Mouse (Mus musculus) ovary, postnatal 10 days (tissue): Measurements from ENCODE around the gene Lrrc20.
A peak's percentile ranks its signal among the peaks of the same experiment; 100 is the strongest.

Experiments used
- DNase-seq: peaks from one replicate; pipeline ENCODE4 v3.0.0; 2022; ENCODE audit warnings: low spot score

Lrrc20 gene

DNA sequence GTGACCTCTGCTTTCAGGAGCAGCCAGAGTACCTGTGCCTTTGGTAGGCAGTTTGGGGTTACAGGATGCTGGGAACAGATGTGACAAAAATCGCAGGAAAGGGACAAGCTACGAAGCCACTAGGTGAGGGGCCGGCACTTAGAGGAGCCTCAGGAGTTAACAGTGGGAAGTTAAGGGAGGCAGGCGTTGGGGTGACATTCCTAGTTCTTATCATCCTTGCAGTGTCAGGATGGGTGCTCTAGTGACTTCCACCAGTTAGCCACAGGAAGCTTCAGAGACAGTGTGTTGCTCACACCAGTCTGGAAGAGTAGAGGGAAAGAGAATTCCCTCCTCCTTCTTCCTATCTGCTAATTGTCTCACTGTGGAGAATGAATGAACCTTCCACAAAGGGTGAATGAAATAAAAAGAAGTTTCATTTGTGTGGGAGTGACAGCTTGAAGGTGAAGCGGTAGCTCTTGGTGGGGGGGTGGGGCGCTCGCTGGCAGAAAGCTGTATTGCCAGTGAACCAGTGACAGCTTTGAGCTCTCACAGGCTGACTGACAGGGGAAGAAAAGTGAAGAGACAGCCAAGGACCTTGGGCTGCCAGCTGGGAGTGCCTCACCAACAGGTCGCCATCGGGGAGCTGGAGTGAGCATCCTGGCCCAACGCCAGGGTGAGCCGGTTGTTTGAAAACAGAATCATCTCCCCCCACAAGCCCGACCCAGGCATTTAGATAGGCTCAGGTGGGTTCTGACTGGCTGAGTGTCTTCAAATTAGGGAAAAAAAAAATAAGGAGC is 41.9 kb downstream of the Lrrc20 start:
- DNase-seq = no peak

GRCm38 (mm10) chr10:61518320-61518719 is 42.7 kb downstream of the Lrrc20 start:
- DNase-seq = no peak

DNA sequence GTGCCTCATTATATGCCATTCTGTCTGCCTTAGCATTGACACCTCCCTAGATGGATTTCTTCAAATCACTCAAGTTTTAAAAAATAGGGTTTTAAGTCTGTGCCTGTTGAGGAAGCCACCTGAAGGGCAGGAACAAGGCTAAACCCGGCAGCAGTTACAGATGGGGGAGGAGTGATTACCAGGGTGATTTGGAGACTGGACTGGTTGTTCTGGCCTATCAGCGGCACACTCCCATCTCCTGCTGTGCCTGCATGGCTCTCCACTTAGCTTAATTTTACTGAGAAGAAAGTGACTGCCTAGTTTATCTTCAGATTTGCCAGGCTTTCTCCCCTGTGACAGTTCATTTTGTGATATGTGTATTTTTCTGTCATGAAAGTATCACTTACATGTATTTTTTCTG is 43.9 kb downstream of the Lrrc20 start:
- no peak for DNase-seq

GRCm38 (mm10) chr10:61520714-61521113 is 45.1 kb downstream of the Lrrc20 start:
- DNase-seq = no peak

- DNase-seq = no peak
Observed at GRCm38 (mm10) chr10:61530936-61531335, 55.3 kb downstream of the Lrrc20 start.

DNA sequence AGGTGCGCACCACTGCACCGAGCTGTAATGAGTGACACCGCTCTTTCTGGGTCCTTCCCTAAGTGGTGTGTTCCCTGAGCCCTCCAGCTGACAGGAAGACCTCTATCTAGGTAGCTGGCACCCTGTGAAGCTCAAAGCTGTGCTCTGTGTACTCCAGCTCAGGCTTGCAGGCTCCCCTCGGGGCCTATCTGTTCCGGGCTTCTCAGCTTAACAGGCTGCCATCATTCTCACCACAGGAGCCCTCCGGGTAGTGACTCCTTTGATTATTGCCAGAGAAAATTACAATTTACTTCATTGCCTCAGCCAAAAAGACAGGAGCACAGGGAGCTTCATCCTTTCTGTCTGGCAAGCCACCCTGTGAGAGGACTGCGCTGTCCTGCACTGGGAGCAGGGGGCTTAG is 57.7 kb downstream of the Lrrc20 start:
- DNase-seq = no peak

DNA sequence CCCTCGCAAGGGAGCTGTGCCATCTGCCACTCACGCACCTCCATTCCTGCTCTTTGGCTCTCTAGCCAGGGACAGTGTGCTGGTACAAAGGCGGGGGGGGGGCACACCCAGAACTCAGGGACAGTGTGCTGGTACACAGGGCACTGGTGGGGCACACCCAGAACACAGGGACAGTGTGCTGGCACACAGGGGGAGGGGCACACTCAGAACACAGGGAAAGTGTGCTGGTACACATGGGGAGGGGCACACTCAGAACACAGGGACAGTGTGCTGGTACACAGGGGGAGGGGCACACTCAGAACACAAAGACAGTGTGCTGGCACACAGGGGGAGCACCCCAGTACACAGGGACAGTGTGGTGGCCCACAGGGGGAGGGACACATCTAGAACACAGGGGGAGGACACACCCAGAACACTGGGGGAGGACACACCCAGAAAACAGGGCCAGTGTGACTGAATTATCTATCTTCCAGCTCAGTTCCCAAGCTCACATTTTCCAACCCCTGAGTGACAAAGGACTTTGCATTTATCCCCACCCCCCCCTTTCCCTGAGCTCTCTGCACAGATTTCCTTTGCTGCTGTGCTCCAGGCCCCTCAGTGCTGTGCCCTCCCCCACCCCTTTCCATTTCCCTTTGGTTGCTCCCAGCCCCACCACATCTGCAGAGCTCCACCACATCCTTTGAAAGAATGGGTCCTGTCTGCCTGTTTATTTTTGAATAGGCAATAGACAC is 58.9 kb downstream of the Lrrc20 start:
- DNase-seq = no peak

- DNase-seq = no peak
Observed at GRCm38 (mm10) chr10:61535441-61535840, 59.8 kb downstream of the Lrrc20 start.

DNA sequence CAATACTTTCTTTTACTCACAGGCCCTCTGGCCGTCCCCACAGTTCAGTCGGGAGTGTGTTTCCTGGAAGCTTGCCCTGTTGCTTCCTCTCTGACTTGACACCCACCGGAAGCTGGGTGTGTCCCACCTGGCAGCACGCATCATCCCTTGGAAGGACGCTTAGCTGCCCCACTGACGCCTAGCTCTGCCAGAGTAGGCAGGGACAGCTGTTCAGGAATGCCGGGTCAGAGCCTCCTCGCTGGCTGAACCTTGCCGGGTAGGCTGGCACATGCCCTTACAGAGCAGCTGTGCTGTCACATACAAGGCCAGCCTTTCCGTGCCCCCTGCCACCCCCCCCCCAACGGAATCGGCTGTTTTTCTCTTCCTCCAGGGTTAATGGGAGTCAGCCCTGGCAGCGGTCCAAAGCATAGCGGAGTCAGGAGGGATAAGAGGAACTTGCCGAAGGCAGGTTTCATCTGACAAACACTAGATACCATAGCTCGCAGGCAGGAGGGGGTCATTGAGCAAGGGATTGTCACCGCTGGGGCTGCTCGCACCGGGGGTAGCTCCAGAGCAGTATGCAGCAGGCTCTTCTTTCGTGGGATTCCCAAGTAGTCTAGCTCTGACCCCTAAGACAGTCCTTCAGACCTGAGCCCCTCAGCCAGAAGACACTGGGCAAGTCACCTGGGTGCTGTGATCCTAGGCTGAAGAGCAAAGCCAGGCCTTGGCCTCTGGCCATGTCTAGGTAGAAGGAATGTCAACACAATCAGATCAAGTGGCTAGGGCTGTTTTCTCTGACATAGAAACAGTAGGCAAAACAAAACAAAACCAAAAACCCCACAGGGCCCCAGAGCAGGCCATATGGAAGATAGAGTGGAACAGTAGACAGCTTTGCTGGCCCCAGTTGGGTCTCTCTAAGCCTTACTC is 60.8 kb downstream of the Lrrc20 start:
- peak; percentile 24 for DNase-seq

DNA sequence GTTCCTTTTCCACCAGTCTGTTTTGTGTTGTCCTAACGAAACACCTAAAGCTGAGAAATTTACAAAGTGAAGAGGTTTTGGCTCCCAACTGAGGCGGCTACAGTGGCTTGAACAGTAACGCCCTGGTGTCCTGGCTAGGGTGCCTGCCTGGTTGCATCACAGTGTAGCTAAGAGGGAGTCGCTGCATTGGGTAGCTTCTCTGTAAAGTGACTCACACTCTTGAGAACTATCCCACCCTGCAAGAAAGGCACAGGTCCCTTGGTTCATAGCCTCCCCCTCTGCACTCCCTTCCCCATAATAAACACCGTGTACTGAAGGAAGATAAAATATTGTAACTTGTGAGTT is 61.4 kb downstream of the Lrrc20 start:
- no peak for DNase-seq

DNA sequence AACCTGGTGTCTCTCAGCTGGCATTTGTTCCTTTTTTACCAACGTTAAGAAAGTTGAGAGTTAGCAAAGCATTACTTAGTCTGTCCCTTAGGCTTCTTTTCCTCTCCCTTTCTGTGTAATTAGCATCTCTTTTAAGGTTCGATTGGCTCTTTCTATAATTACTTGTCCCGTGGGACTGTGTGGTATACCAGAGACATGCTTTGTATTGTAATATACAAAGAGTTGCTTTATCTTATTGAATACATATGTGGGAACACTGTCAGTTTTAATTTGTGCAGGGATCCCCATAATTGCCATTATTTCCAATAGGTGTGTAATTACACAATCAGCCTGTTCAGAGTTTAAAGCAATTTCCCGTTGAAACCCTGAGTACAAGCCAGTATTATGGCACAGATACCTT is 62.8 kb downstream of the Lrrc20 start:
- DNase-seq = no peak

- DNase-seq = no peak
Observed at GRCm38 (mm10) chr10:61544127-61544862, 68.7 kb downstream of the Lrrc20 start.

GRCm38 (mm10) chr10:61544863-61545240 is 69.3 kb downstream of the Lrrc20 start:
- DNase-seq = no peak

GRCm38 (mm10) chr10:61550106-61550505 is 74.5 kb downstream of the Lrrc20 start:
- no peak for DNase-seq

- DNase-seq = no peak
Observed at GRCm38 (mm10) chr10:61555155-61555554, 79.6 kb downstream of the Lrrc20 start.

DNA sequence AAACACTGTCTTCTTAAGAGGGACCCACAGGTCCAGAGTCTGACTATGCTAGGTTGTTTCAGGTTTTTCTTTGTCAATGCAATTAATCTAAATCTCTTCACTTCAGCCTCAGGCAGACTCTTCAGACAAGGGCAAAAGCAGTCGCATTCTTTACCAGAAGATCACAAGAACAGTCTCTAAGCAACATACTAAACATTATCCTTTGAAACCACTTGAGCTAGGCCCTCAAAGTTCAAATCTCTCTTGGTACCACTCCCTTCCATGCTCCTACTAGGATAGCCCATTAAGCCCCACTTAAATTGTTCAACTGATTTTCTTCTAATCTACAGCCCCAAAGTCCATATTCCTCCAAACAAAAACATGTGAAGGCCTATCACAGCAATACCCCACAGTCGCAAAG is 83.0 kb downstream of the Lrrc20 start:
- no peak for DNase-seq

- no peak for DNase-seq
Observed at GRCm38 (mm10) chr10:61559544-61559943, 83.9 kb downstream of the Lrrc20 start.

GRCm38 (mm10) chr10:61563550-61563949 is 87.9 kb downstream of the Lrrc20 start:
- no peak for DNase-seq

DNA sequence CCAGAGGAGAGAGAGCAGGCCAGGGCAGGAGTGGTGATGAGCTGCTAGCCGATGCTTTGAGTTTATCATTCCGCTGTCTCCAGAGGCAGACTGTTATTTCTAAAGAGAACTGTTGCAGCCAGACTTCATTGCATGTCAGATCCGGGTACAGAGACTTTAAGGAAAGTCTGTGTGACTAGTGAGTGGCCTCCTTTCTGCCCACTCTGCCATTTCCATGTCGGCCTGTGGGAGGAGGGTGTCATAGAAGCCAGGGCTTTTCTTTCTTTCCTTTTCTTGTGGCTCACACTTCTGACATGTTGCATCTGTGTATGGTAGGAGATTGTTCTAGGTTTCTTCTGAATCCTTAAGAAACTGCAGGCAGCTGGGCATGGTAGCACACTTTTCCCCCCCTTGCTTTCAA is 88.8 kb downstream of the Lrrc20 start:
- DNase-seq = no peak

GRCm38 (mm10) chr10:61570181-61570580 is 94.6 kb downstream of the Lrrc20 start:
- DNase-seq = no peak

GRCm38 (mm10) chr10:61572126-61572525 is 96.5 kb downstream of the Lrrc20 start:
- DNase-seq = no peak
